Mouse (Mus musculus): ENCODE measurements around the gene Manba.

Gene Manba

DNA sequence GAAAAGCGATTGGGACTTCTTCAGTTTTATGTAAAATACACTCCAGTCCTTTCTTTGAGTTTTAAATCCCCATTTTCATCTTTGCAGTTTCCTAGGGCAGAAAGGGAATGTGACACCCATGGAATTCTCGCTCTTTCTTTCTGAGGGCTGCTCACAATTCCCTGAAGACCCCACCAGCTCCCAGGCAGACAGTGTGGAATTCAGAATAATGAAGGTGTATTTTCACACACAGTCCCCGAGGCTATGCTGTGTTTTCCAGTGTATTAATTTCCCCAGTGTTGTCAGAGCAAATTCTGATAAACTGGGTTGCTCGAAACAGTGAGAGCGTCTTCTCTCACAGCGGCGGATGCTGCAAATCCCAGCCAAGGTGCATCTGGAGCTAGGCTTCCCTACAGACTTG lies 44.3 kb downstream of the Manba start:
- DNase-seq (ENCODE audit: low spot score in 2 of 2): no peak

DNA sequence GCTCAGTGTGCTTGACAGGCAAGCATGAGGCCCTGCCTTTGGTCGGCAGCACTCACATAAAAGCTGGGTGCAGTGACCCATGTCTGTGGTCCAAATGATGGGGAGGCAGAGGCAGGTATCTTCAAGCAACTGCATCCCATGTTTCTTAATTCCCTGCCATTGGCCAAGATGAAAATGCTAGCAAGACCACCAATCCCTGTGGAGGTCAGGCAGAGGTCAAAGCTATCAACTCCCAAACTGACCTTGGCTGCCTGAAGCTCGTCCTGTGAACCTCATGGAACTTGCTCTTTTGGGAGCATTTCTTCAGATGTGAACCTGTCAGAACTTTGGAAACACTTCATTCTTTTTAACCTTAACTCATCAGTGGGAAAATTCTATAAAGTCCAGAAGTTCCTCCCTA lies 46.4 kb downstream of the Manba start:
- no peak for DNase-seq (ENCODE audit: low spot score in 2 of 2)

GRCm38 (mm10) chr3:135534103-135534502 lies 48.7 kb downstream of the Manba start:
- DNase-seq (ENCODE audit: low spot score in 2 of 2): no peak

- DNase-seq (ENCODE audit: low spot score in 2 of 2): no peak
These were observed 61.0 kb downstream of the Manba start for GRCm38 (mm10) chr3:135546212-135546923.

GRCm38 (mm10) chr3:135547298-135547697 lies 61.9 kb downstream of the Manba start:
- DNase-seq (ENCODE audit: low spot score in 2 of 2): no peak

GRCm38 (mm10) chr3:135552874-135553273 lies 67.5 kb downstream of the Manba start:
- DNase-seq (ENCODE audit: low spot score in 2 of 2): no peak

GRCm38 (mm10) chr3:135555192-135555591 lies 69.8 kb downstream of the Manba start:
- DNase-seq (ENCODE audit: low spot score in 2 of 2): no peak

- DNase-seq (ENCODE audit: low spot score in 2 of 2): no peak
These were observed 70.7 kb downstream of the Manba start for GRCm38 (mm10) chr3:135556052-135556587.

DNA sequence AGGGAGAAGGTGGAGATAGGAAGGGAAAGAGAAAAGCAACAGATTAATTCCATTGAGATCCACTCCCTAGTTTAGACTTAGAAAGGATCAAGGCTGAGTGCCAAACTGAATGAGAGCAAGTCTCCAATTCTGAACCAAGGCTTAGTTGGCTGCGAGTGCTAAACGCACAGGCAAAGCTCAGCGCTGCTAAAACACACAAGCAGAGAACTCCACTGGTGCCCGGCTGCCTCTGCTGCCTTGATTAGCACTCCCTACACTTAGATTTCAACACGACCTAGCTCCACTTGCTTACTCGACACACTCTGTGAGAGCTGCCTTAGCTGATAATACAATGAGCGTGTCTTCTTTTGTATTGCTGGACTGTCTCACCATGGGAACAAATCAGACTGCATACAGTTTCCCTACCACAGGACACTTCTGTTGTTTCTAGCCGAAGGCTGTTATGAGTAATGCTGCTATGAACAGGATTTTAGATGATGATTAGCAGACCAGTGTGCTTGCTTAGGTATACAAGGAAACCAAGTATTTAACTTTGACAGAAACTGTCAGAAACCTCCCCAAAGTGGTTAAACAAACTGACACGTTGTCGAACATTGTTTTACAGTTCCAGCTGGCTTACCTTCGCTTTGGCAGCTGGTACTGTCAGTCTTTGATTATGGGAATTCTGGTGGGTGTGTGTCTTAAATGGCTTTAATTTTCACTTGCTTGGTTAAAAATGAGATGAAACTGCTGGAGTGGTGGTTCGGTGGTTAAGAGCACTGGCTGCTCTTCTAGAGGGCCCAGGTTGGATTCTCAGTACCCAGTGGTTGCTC lies 71.6 kb downstream of the Manba start:
- no peak for DNase-seq (ENCODE audit: low spot score in 2 of 2)

- DNase-seq (ENCODE audit: low spot score in 2 of 2): no peak
These were observed 76.6 kb downstream of the Manba start for GRCm38 (mm10) chr3:135562036-135562435.

DNA sequence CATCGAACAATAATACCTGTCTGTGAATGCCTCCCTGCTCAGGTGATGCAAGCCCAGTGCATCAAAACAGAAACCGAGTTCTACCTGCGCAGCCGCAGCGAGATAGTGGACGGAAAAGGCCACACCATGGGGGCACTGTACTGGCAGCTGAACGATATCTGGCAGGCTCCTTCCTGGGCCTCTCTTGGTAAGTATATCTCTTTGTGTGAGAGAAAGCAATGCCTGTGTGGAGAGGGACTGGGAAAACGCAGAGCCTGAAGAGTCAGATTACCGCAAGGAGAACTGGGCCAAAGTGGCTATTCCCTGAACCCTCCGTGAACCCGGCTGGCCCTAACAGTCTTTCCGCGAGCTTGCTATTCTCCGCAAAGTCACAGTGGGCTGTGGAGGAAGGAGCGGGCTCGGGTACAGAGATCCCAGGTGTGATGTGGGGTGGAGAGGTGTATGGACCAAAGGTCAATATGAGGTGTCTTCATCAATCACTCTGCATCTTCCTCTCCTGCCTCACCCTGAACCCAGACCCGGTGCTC lies 77.8 kb downstream of the Manba start:
- no peak for DNase-seq (ENCODE audit: low spot score in 2 of 2)

GRCm38 (mm10) chr3:135564706-135565105 lies 79.3 kb downstream of the Manba start:
- DNase-seq (ENCODE audit: low spot score in 2 of 2): no peak

DNA sequence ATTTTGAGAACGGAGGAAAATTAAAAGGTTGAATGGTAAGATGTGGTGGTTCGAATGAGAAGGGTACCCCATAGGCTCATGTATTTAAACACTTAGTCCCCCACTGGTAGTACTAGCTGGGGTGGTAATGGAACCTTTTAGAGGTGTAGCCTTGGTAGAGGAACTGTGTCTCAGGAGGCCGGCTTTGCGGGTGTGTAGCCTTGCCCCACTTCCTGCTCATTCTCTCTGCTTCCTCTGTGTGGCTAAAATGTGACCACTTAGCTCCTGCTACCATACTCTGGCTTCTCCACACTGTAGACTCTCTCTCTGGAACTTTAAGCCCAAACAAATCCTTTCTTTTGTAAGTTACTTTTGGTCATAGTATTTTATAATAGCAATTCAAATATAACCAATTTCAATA lies 79.9 kb downstream of the Manba start:
- DNase-seq (ENCODE audit: low spot score in 2 of 2): peak in 1 of 2 experiments; percentile 56

DNA sequence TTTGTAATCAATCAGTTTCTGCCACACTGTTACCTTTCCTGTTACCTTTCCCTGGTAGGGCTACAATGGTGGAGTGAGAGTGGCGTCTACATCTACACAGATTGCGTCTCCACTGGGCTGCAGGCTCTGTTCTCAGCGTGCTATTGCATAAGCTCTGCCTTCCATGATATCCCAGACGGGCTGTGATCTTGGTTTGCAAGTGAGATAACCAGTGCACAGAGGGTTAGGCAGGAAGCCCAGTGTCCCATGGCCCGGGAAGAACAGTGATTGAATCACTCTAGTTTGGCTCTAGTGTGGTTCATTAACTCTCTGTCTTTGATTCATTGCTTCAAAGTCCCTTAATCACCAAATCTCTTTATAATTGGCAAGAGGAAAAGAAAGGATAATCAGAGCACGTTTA lies 82.5 kb downstream of the Manba start:
- DNase-seq (ENCODE audit: low spot score in 2 of 2): no peak

DNA sequence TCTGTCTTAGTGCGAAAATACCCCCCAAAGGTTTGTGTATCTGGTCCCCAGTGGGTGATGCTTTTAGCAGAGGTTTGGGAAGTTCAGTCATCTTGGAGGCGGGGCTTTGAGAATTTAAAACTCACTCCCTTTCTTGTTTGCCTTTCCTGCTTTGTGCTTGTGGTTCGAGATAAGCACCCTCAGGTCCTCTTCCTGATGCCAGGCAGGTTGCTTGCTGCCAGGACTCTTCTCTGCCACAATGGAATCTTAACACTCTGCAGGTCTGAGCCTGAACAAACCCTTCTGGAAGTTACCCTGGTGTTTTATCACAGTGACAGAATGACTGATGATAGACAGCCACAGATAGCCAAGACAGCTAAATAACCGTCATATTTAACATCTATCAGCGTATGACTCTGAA lies 83.2 kb downstream of the Manba start:
- no peak for DNase-seq (ENCODE audit: low spot score in 2 of 2)

DNA sequence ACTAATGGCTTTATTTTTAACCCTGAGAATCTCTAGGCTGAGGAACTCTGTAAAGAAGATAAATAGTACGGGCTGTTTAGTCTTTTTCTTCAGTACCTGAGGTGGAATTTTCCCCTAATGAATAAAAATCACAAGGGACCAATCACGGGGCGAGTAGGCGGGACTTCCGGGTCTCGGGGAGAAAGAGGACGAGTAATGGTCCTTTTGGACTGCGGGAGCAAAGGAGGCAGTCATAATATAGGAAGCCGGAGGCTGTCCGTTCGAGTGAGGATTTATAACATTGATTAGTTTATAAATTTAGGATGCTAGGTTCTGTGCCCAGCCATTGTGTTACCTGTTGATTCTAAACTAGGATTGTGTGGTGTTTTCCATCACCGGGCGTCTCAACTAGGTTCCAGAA lies 86.1 kb downstream of the Manba start:
- DNase-seq (ENCODE audit: low spot score in 2 of 2): no peak

- DNase-seq (ENCODE audit: low spot score in 2 of 2): no peak
These were observed 87.6 kb downstream of the Manba start for GRCm38 (mm10) chr3:135573051-135573450.

- DNase-seq (ENCODE audit: low spot score in 2 of 2): no peak
These were observed 89.7 kb downstream of the Manba start for GRCm38 (mm10) chr3:135575126-135575525.

DNA sequence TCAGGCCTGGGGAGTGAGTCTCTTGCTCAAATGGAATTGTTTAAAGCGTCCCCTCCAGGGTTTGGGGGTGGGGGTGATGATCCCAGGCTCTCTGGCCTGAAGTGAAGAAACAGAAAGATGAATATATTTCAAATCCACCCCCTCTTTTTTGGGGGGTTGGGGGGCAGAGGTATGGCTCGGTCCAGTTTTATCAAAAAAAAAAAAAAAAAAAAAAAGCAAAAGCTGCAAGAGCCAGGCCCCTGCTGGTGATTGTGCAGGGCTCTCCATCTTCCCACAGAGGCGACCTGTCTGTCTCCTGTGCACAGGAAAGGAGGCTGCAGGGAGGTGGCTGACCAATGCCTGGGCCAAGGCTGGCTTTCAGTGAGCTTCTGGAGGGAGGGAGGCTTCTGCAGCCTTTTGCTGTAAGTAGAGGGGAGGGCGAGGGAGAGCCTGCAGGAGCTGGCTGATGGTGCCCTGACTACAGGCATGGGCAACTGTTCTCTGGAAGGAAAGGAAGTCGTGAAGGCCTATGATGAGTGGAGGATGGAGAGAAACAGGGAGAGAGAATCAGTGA lies 93.3 kb downstream of the Manba start:
- DNase-seq (ENCODE audit: low spot score in 2 of 2): no peak

- DNase-seq (ENCODE audit: low spot score in 2 of 2): no peak
These were observed 93.8 kb downstream of the Manba start for GRCm38 (mm10) chr3:135579179-135579578.

DNA sequence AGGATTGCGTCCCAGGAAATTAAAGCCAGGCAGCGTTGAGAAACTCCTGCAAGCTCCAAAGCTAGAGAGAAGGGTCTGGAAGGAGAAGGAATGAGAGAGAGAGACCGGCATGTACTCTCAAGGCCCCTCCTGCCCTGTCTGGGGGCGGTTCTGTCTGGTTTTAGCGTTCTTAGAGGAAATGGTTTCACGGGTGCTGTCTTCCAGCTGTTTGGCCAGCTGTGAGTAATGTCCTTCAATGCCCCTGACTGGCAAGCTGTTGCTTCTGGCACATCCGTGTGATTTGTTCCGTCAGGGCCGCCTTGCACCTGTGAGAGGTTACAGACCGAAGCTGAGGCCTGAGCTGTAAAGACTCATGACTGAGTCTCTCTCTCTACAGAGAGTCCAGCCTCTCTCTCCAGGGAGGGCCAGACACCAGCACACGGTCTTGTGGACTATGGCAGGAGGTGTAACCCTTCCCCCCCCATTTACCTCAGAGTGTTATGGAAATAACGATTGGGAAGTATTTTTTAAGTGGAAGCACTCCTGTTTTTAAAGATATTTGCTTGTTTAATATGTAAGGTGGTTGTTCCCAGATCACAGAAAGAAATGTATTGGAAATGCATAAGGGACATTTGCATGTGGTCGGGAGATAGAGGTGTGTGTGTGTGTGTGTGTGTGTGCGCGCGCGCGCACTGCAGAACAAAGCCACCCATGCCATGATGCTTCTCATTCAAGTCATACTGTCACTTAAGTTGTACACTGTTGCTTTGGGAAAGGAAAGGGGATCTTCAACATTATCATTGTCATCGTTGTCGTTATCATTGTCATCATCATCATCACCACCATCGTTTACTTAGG lies 95.2 kb downstream of the Manba start:
- peak in 1 of 2 experiments; percentile 50 for DNase-seq (ENCODE audit: low spot score in 2 of 2)
